Mouse (Mus musculus) induced T-regulatory cell, adult 2 months (primary cell): ENCODE data around the gene Prkar2a.
A peak's percentile ranks its signal among the peaks of the same experiment; 100 is the strongest.

Experiments
- DNase-seq: peaks from one replicate; pipeline ENCODE4 v3.0.0-alpha.2; 2012; ENCODE audit warnings: low read depth

The Prkar2a gene

GRCm38 (mm10) chr9:108692226-108693041, 3.3 kb downstream of the Prkar2a start:
- DNase-seq = peak; percentile 69

- no peak for DNase-seq
Measured at GRCm38 (mm10) chr9:108693946-108694345, 4.8 kb downstream of the Prkar2a start.

GRCm38 (mm10) chr9:108694533-108694932, 5.4 kb downstream of the Prkar2a start:
- DNase-seq = no peak

GRCm38 (mm10) chr9:108702476-108702875, 13.4 kb downstream of the Prkar2a start:
- DNase-seq = no peak

GRCm38 (mm10) chr9:108703373-108704110, 14.4 kb downstream of the Prkar2a start:
- no peak for DNase-seq

GRCm38 (mm10) chr9:108704591-108704990, 15.5 kb downstream of the Prkar2a start:
- DNase-seq = no peak

GRCm38 (mm10) chr9:108707212-108707611, 18.1 kb downstream of the Prkar2a start:
- DNase-seq = no peak

GRCm38 (mm10) chr9:108708833-108709232, 19.7 kb downstream of the Prkar2a start:
- DNase-seq = no peak

GRCm38 (mm10) chr9:108710767-108711166, 21.7 kb downstream of the Prkar2a start:
- DNase-seq = no peak

GRCm38 (mm10) chr9:108716199-108716598, 27.1 kb downstream of the Prkar2a start:
- no peak for DNase-seq

- no peak for DNase-seq
Measured at GRCm38 (mm10) chr9:108723751-108724150, 34.6 kb downstream of the Prkar2a start.

GRCm38 (mm10) chr9:108726116-108726515, 37.0 kb downstream of the Prkar2a start:
- DNase-seq = no peak

GRCm38 (mm10) chr9:108729050-108729449, 39.9 kb downstream of the Prkar2a start:
- no peak for DNase-seq

- DNase-seq = no peak
Measured at GRCm38 (mm10) chr9:108732462-108732861, 43.3 kb downstream of the Prkar2a start.

GRCm38 (mm10) chr9:108734626-108735025, 45.5 kb downstream of the Prkar2a start:
- no peak for DNase-seq

GRCm38 (mm10) chr9:108739239-108739638, 50.1 kb downstream of the Prkar2a start:
- DNase-seq = no peak

- DNase-seq = peak; percentile 36
Measured at GRCm38 (mm10) chr9:108740062-108740461, 50.9 kb downstream of the Prkar2a start.

- DNase-seq = no peak
Measured at GRCm38 (mm10) chr9:108742048-108742447, 52.9 kb downstream of the Prkar2a start.

- DNase-seq = no peak
Measured at GRCm38 (mm10) chr9:108746876-108747499, 57.9 kb downstream of the Prkar2a start.

- no peak for DNase-seq
Measured at GRCm38 (mm10) chr9:108747694-108748093, 58.6 kb downstream of the Prkar2a start.

- DNase-seq = no peak
Measured at GRCm38 (mm10) chr9:108748600-108749183, 59.6 kb downstream of the Prkar2a start.

- no peak for DNase-seq
Measured at GRCm38 (mm10) chr9:108750616-108751015, 61.5 kb downstream of the Prkar2a start.
